Mouse (Mus musculus) heart, postnatal 0 days (tissue): ENCODE data around the gene Gm33815. TPM values are rescaled to one million over a fixed set of nuclear protein-coding genes. Genes with fewer than 3 reads are reported as not detected.
"Not testable (repeated sequence)": the region's sequence is repeated elsewhere in the genome, so short reads cannot be mapped to it uniquely, and the experiment has no call there.

Experiments
- ATAC-seq: fragments of 200-750 bp; cut with Nextera tagmentation; 2 replicates; pipeline ENCODE4 v1.8.0; 2017; ENCODE audit warnings: low read depth, moderate number of reproducible peaks, moderate library complexity; ENCODE audit not compliant: insufficient read depth
- DNase-seq: peaks from one replicate; pipeline ENCODE4 v3.0.0-alpha.2; 2016; ENCODE audit warnings: low spot score
- H3K27ac ChIP-seq: fragments of 300-500 bp; sonication (generic); 2 replicates; pipeline ENCODE4 v1.5.1; 2014; ENCODE audit warnings: low read depth, mild to moderate bottlenecking
- H3K27me3 ChIP-seq: fragments of 300-500 bp; sonication (generic); 2 replicates; pipeline ENCODE4 v1.6.1; 2014; ENCODE audit warnings: low read length, mixed read lengths; ENCODE audit not compliant: control insufficient read depth, insufficient read depth
- H3K36me3 ChIP-seq: fragments of 300-500 bp; sonication (generic); replicated peaks from 2 replicates; pipeline ENCODE4 v1.6.1; 2014; ENCODE audit warnings: low read length, mixed read lengths; ENCODE audit not compliant: control insufficient read depth, insufficient read depth
- H3K4me1 ChIP-seq: fragments of 300-500 bp; sonication (generic); 2 replicates; pipeline ENCODE4 v1.6.1; 2014; ENCODE audit warnings: antibody characterized with exemption; ENCODE audit not compliant: control insufficient read depth, insufficient read depth
- H3K4me2 ChIP-seq: fragments of 300-500 bp; sonication (generic); 2 replicates; pipeline ENCODE4 v1.6.1; 2014; ENCODE audit warnings: low read depth, mild to moderate bottlenecking, low read length, moderate library complexity
- H3K4me3 ChIP-seq: fragments of 300-500 bp; sonication (generic); 2 replicates; pipeline ENCODE4 v1.5.1; 2014; ENCODE audit warnings: low read depth, low read length
- H3K9ac ChIP-seq: fragments of 300-500 bp; sonication (generic); replicated peaks from 2 replicates; pipeline ENCODE4 v1.6.1; 2014; ENCODE audit warnings: low read depth, low read length, mixed read lengths
- H3K9me3 ChIP-seq: fragments of 300-500 bp; sonication (generic); replicated peaks from 2 replicates; pipeline ENCODE4 v1.6.1; 2016; ENCODE audit warnings: low read length; ENCODE audit not compliant: control insufficient read depth
- WGBS: fragments of 180-500 bp; shearing (Covaris S2); extraction: QIAGEN DNeasy Blood & Tissue Kit; methylation state at CpG from one replicate; pipeline ENCODE4 v1.1.7; 2014; 5-methylcytosine and 5-hydroxymethylcytosine counted together
- polyA plus RNA-seq: library from polyadenylated mRNA; unstranded; fragments of >200 nt; fragmentation: Nextera tagmentation; extraction: Ambion mirVana; gene quantifications from 2 replicates; pipeline ENCODE4 v1.2.1, GENCODE M21; 2015
- total RNA-seq: library from RNA; depleted of rRNA; stranded (reverse); fragments of >200 nt; gene quantifications from 2 replicates; pipeline ENCODE4 v1.2.3, GENCODE M21; 2014; ENCODE audit warnings: low replicate concordance; rRNA removed

Gene Gm33815
- total RNA-seq (not detected in 2 replicates), polyA plus RNA-seq (not detected in 2 replicates)

DNA sequence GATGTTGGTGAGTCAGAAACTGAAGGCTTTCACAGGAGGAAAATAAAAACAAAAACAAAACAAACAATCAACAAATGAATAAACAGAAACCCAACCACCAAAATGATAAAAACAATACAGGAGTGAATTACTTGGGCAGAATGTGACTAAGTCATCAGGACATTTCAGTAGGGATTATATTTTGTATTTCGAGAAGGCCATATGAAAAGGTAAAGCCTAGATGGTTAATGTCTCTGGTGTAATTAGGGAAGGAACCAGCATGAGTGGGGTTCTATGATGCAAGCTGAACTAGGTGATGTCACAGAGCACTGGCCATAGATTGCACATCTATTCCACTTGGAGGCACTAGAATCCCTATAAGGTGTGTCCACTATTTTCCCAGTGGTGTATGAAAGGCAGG, at the start of gene Gm33815:
Gene Gm33815, plus strand, starts transcription at position 301 of the 400 bp plus-strand sequence.
- not testable (repeated sequence) for H3K4me3 ChIP-seq, H3K4me1 ChIP-seq, H3K9me3 ChIP-seq, DNase-seq, H3K27ac ChIP-seq, H3K36me3 ChIP-seq, H3K4me2 ChIP-seq, H3K9ac ChIP-seq, H3K27me3 ChIP-seq, ATAC-seq
- no CpG with 5 or more reads among the region's 1 CpGs for WGBS
